In genomic region chr7:74942917-74943316, GRCm38 (mm10) we compare ENCODE assay signal across 15 mouse cellular contexts.
DNase-seq lines count a peak whose midpoint lies in the region; ATAC-seq and TF ChIP-seq lines count a peak whose summit lies in the region.
"Had no signal": no experiment of that assay in that cellular context is flagged by ENCODE, and none has a peak within 500 bp of the region (broad histone marks: within the 10 kb centered on the region; RNA-seq: fewer than 3 reads in every experiment).

No protein-coding gene starts in this region.

- H3K9ac ChIP-seq in lung, embryonic 14.5 days: no peak overlapping the region
- H3K9ac ChIP-seq: embryonic facial prominence, embryonic 15.5 days; limb, embryonic 13.5 days; midbrain, embryonic 12.5 days; stomach, embryonic 15.5 days had no signal

- H3K27ac ChIP-seq in lung, embryonic 14.5 days (ENCODE audit: low read depth): no peak overlapping the region
- H3K27ac ChIP-seq in gastrocnemius, adult 2 months: no peak overlapping the region
- H3K27ac ChIP-seq: embryonic facial prominence, embryonic 15.5 days; limb, embryonic 13.5 days; midbrain, embryonic 12.5 days; stomach, embryonic 15.5 days had no signal

- no peaks in the 10 kb centered on the region for H3K4me1 ChIP-seq in lung, embryonic 14.5 days (ENCODE audit: insufficient read depth)
- H3K4me1 ChIP-seq: limb, embryonic 13.5 days; midbrain, embryonic 12.5 days; stomach, embryonic 15.5 days had no signal

- no peak overlapping the region for H3K4me3 ChIP-seq in lung, embryonic 14.5 days (ENCODE audit: low read depth, low read length)
- H3K4me3 ChIP-seq in gastrocnemius, adult 2 months: no peak overlapping the region
- H3K4me3 ChIP-seq: embryonic facial prominence, embryonic 15.5 days; limb, embryonic 13.5 days; midbrain, embryonic 12.5 days; stomach, embryonic 15.5 days had no signal

- intact Hi-C loops in gastrocnemius, adult 2 months (cut with DNase I): no loop called here

- no peaks in the 10 kb centered on the region for H3K9me3 ChIP-seq in lung, embryonic 14.5 days (ENCODE audit: low read depth, low read length)
- H3K9me3 ChIP-seq: embryonic facial prominence, embryonic 15.5 days; limb, embryonic 13.5 days; midbrain, embryonic 12.5 days; stomach, embryonic 15.5 days had no signal

- no peak for TF ChIP-seq CTCF in lung, embryonic 14.5 days (IDR thresholded peaks at IDR 0.05; ENCODE audit: low read depth)
- TF ChIP-seq CTCF in gastrocnemius, adult 2 months (IDR thresholded peaks at IDR 0.05): no peak

- WGBS in lung, embryonic 14.5 days: 59% methylated on average over 4 of the region's 4 CpGs

- H3K36me3 ChIP-seq in lung, embryonic 14.5 days (ENCODE audit: insufficient read depth): no peaks in the 10 kb centered on the region
- H3K36me3 ChIP-seq: embryonic facial prominence, embryonic 15.5 days; limb, embryonic 13.5 days; midbrain, embryonic 12.5 days; stomach, embryonic 15.5 days had no signal

- H3K4me2 ChIP-seq in lung, embryonic 14.5 days: no peak overlapping the region
- H3K4me2 ChIP-seq: embryonic facial prominence, embryonic 15.5 days; limb, embryonic 13.5 days; midbrain, embryonic 12.5 days; stomach, embryonic 15.5 days had no signal

- ATAC-seq in lung, embryonic 14.5 days (ENCODE audit: insufficient read depth): no peak

- no peaks in the 10 kb centered on the region for H3K27me3 ChIP-seq in lung, embryonic 14.5 days (ENCODE audit: insufficient read depth, low read length)
- H3K27me3 ChIP-seq: embryonic facial prominence, embryonic 15.5 days; limb, embryonic 13.5 days; midbrain, embryonic 12.5 days; stomach, embryonic 15.5 days had no signal

- DNase-seq in cerebellum, postnatal 10 days: peak; percentile 42 to 49
- no peak for DNase-seq in cerebellum, adult 11 months
- peak; percentile 26 for DNase-seq in lung, embryonic 14.5 days
- no peak for DNase-seq in lung, postnatal 10 days
- peak; percentile 33 to 54 for DNase-seq in layer of hippocampus, adult 18-20 months (ENCODE audit: low spot score in 2 of 2)
- peak; percentile 16 for DNase-seq in right cerebral cortex, postnatal 25 days
- no peak for DNase-seq in gastrocnemius, adult 2 months
- DNase-seq in B cell, adult 2 months: no peak
- DNase-seq: gastrocnemius, postnatal 25 days; kidney, postnatal 25 days; lung, adult 18-20 months had no signal

Comparison
In these comparisons a context has a peak if more than half of its experiments do, and no peak if none do; other contexts are left out.
1. DNase-seq: peak in cerebellum, postnatal 10 days (2 of 2), lung, embryonic 14.5 days (single experiment), layer of hippocampus, adult 18-20 months (2 of 2) and right cerebral cortex, postnatal 25 days (single experiment); none in cerebellum, adult 11 months (single experiment), lung, postnatal 10 days (single experiment), gastrocnemius, adult 2 months (single experiment) and B cell, adult 2 months (0 of 2).